Mouse (Mus musculus) MEL-GATA-1-ER (cell line): ENCODE results near the gene Rab33b.
"Not testable (repeated sequence)": the region's sequence is repeated elsewhere in the genome, so short reads cannot be mapped to it uniquely, and the experiment has no call there.

ENCODE experiments used
- DNase-seq: peaks from one replicate; pipeline ENCODE4 v3.0.0-alpha.2; 2012; ENCODE audit warnings: low read depth; ENCODE audit errors: extremely low read depth

Rab33b gene

DNA sequence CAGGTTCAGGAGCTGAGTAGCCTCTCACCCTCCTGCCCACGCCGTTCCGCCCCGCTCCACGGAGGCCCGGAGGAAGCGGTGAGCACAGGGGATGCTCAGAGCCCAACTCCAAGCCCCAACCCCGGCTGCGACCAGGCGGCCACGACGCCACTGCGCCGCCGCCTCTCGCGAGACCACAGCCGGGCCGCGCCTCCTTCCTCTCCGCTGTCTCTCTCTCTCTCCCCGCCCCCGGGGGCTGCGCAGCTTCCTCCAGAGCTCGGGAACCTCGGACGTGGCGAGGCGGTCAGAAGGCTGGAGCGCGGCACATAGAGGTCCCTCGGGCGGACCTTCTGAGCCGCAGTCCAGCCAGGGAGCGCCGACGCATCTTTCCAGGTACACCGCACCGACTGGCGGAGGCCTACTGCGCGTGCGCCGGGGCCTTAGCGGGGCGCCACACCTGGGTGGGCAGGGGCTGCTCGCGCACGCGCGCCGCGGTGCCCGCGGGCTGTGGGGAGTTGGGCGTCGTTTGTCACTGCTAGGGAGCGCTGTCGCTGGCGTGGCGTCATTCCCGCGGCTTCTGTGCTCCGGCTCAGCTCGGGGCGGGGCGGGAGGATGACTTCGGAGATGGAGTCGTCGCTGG, at the start of gene Rab33b:
TSS of gene Rab33b (plus strand) at position 180 of the 619 bp plus-strand sequence.
- peak; percentile 89 for DNase-seq

DNA sequence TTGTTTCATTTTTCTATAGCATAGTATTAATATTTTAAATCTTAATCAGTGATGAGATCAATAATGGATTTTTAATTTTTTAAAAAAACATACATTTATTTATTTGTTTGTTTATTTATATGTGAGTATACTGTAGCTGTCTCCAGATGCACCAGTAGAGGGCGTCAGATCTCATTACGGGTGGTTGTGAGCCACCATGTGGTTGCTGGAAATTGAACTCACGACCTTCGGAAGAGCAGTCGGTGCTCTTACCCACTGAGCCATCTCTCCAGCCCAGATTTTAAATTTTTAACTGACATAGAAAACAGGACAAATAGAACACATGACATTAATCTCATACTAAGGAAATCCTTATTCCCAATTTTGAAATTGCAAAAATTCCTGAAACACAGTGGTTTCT, 49.4 kb upstream of the Rab33b start:
- not testable (repeated sequence) for DNase-seq

DNA sequence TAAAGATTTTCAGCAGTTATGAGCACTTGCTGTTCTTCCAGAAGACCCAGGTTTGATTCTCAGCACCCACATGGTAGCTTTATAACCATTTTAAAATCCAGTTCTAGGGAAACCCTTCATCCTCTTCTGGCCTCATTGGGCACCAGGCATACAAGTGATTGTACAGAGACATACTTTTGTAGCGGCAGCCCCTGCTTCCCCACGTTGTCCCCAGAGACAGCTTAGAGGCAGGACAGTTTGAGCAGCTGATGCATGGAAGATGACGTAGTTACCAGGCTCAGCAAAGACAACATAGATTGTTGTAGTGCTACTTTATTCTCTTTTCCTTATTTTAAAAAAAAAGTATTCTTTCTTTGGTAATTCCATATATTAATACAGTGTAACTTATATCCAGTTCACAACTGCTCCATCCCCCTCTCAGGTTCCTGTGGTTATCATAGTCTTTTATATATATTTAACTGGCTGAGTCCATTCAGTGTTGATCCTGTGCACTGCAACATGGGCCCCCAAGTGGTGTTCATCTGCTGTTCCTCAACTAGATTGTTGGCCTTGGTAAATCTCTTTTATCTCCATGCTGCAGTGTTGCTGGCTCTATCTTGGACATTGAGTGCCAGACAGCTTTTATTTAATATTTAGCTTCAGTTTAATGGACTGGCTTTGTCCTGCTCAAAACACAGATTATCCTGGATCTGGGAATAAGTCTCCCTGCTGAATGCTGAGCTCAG, 48.7 kb upstream of the Rab33b start:
- no peak for DNase-seq

DNA sequence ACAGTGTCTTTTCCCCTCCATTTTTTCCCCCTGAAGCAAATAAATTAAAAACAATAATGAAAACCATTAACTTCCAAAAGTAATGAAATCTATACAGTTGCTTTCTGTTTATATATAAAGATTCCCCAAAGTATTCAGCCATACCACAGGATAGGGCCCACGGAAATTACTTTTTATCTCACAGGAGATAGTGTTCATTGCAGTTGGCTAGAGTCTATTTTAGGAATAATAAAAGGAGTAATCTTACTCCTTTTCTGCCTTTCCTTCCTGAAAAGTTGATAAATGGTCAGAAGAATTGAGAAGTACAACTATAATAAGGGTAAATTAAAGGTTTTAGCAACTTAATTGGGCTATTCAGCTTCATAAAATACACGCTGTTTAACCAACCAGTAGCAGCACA, 15.2 kb upstream of the Rab33b start:
- no peak for DNase-seq

DNA sequence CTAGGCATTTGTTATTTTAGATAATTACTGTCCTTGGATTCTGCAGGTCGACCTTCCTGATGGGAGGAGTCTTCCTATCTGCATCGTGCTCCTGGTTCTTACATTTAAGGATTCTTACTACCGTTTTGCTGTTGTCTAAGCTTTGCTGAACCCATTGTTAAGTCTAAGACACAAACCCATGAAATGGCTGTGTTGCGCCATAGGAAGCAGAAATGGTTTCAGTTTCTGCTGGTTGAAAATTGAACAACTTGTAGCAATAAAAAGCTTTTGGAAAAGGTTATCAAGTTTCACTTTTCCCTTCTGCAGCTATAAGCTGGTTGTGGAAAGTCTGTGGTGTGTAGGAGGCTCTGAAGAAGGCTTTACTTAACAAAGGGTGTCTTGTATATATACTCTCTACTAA, 8.0 kb upstream of the Rab33b start:
- DNase-seq = no peak

DNA sequence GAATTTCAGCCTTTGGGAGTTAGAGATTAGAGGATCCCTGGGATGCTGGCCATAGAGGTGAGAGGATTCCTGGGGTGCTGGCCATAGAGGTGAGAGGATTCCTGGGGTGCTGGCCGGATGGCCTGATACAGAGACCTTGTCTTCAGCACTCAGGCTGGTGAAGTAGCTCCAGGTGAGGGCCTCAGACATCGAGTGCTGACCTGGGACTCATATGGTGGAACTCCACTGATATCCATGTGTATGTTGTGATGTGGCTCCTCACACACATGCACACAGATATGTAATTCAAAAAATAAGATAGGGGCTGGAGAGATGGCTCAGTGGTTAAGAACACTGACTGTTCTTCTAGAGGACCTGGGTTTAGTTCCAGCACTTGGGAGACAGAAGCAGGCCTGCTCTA, 3.8 kb upstream of the Rab33b start:
- no peak for DNase-seq

DNA sequence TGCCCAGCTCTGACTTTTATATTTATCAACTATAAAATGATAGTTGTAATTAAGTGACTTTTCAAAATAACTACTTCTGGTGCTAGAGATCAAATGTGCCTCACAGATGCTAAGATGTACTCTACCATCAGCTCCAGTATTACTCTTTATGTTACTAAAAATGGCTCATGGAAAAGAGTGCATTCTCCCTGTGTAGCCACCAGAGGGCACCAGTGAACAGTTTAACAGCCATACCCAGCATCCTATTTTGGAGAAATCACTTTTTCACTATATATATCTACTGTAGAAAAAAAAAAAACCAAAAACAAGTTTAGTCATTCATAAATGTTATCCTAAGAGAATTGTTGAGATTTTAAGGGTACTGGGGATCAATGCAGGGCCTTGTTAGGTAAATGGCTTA, 2.7 kb upstream of the Rab33b start:
- DNase-seq = peak; percentile 53

DNA sequence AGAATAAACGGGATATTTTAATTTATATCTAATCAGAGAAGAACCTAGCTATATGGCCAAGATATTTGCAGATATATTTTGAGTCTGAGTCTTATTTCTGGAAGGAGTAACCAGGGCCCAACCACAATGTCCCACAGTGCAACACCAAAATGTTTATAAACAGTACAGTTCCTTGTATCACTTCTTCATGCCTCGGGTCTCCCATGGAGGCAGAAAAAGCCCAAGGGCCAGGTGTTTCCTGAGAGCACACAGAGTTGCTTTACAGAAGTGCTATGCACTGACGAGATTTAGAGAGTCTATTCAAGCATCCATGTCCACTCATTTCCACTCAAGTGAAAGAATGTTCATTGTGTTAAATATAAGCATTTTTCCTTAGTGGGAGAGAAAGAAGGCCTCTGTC, 1.8 kb upstream of the Rab33b start:
- DNase-seq = no peak

DNA sequence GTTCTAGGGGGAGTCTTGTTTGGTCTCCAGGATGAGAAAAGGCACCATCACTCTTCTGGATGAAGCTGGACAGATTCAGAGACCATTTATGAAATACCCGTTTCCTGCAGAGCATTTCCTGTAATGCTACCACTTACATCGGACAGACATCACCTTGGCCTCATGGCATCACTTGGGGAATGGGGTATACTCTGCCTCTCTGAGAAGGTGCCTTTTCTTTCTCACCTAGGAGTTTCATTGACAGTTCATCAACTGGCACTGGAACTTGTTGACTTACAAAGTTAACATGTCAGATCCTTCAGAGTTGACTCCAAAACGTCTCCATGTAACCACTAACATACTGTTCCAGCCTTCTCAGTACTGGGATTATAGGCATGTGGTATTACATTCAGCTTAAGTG, 939 bp upstream of the Rab33b start:
- no peak for DNase-seq

DNA sequence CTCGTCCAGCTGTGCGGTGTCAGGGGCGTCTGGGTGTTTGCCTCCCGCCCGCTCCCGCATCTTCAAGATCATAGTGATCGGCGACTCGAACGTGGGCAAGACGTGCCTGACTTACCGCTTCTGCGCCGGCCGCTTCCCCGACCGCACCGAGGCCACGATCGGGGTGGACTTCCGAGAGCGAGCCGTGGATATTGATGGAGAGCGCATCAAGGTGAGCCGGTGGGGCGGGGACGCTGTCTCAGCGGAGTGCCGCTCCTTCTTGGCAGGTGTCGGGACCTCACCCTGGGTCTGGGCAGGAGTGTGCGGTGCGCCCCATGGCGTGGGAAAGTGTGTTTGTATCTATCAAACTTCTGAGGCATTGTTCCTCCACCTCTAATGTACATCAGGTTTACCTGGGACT, 650 bp downstream of the Rab33b start:
- no peak for DNase-seq

DNA sequence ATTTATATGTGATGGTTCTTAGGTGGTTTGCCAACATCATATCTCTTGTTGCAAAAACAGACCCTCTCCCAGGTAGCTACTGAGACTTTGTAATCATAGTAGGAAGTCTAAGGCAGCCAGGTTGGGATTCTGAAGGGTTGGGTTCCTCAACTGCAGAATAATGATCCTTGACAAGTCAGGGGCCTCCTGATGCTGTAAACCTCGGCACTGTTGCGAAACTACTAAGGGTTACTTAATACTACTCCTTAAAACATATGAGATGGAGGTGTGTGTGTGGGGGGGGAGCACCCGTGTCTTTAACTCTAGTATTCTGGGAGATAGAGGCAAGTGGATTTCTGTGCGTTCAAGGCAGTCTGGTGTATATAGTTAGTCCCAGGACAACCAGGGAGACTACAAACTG, 1.6 kb downstream of the Rab33b start:
- DNase-seq = no peak

DNA sequence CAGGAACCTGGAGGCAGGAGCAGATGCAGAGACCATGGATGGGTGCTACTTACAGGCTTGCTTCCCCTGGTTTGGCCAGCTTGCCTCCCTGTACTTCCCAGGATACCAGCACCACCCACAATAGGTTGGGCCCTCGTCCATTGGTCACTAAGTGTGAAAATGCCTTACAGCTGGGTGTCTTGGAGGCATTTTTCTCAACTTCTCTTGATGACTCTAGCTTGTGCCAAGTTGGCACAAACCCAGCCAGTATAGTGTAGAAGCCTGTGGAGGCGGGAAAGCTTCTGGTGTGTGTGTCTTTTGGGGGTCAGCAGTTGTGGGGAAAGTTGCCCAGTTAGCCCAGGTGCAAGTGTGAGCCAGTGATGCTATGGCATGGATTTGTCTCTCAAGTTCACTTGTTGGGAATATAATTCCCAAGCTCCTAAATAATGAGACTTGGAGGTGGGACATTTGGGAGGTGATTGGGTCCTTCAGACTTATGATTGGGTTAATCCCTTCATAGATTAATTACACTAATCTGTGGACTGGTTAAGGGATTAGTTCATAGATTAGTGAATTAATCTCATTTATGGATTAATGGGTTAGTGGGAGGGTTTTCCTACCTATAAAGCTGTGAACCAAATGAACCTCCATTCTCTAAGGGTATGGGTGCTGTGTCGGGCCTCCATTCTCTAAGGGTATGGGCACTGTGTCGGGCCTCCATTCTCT, 2.9 kb downstream of the Rab33b start:
- DNase-seq = no peak

DNA sequence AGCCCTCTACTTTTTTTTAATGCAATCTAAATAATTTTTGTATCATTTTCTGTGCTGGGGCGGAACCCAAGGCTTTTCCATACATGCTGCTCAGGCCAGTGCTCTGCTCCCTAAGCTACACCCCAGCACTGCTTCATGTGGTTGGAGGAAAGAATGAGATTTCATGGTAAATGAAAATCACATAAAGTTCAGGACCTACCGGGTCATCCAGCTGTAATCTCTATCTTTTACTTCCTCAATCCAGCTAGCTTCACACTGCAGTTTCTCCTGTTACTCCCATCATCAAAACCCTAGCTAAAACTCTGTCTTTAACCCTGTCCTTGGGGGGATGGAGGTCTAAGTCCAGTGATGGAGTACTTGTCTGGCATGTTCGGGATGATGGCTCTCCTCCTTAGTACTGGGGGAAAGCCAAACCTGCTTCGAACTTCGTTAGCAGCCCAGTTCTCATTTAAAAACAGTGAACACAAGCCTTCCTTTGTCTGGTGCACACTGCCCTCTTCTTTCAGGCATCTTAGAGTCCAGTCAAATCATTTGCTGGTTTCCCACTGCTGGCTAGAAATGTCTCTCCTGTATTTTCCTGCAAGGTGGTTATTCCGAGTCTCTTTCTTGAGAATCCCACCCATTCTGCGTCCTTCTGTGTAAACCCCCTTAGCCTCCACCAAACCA, 6.5 kb downstream of the Rab33b start:
- DNase-seq = no peak

DNA sequence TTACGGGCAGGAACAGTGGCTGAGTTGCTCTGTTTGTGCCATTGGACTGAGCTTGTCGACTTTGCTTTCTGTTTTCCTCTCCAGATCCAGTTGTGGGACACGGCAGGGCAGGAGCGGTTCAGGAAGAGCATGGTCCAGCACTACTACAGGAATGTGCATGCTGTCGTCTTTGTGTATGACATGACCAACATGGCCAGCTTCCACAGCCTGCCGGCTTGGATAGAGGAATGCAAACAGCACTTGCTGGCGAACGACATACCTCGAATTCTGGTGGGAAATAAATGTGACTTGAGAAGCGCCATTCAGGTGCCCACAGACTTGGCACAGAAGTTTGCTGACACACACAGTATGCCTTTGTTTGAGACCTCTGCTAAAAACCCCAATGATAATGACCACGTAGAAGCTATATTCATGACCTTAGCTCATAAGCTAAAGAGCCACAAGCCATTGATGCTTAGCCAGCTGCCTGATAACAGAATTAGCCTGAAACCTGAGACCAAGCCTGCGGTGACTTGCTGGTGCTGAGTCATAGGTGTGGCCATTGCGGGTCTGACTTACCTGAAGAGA, 9.6 kb downstream of the Rab33b start:
- no peak for DNase-seq

DNA sequence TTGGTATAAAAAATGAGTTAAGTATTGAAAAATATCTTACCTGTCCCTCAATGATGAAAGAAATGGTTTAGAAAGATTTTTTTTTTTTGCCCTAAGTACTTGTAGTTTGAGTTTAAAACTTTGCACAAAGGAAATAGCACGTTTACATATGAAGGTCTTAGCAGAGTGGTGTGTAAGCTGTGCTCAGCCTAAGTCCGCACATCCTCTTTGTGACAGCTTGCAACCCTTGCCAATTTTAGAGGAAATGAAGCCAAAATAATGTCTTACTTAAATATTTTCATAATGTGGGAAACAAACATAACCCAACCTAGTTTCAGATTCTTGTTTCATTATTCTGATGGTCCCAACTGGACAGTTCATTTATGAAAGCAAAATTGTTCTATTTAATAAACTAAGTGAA, 10.7 kb downstream of the Rab33b start:
- DNase-seq = no peak

DNA sequence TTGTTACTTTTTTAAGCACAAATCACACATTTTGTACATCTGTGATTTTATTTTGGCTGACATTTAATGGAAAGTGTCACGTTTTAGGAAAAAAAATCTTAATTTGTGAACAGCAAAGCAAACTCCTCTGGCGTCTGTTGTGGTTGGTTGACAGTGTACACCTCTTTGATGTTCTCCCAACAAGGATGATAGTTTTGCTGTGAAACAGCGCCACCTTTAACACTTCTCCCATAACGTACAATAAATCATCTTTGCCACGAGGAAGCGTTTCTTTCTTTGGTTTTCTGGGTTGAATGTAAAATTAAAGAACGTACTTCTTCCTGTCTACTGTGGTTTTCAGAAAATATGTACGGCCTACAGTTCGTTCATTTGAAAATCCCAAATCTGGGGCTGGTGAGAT, 11.9 kb downstream of the Rab33b start:
- no peak for DNase-seq

DNA sequence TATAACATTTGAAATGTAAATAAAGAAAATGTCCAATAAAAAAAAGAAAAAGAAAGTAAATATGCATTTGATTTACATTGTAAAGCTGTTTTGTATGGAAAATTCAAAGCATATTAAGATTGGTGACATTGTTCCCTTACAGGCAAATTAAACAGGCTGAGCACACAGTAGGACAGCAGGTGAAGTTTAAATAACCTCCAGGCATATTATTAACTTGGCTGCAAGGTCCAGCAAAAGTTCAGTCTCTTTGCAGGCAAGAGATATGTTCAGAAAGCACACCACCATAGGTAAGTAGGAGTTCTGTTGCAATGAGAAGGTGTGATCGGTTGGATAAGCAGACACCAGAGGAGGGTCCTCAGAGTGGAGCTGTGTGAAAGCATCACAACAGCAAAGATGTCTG, 14.3 kb downstream of the Rab33b start:
- no peak for DNase-seq

DNA sequence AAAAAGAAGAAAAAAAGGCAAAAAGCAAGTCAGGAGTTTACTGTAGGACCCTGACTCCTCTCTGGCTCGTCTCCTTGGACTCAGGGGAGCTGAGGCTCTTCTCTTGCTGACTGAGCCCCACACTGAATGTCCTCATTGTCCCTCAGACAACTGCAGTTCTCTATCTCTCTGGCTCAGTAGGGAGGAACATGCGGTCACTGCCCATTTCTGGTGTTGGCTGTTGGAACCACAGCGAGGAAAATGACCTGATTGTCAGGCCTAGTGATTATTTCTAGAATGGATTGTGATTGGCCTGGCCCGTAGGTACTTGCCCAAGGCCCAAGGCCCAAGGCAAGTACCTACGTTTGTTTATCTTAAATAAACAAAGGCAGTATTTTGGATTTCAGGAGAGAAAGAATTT, 14.9 kb downstream of the Rab33b start:
- no peak for DNase-seq

DNA sequence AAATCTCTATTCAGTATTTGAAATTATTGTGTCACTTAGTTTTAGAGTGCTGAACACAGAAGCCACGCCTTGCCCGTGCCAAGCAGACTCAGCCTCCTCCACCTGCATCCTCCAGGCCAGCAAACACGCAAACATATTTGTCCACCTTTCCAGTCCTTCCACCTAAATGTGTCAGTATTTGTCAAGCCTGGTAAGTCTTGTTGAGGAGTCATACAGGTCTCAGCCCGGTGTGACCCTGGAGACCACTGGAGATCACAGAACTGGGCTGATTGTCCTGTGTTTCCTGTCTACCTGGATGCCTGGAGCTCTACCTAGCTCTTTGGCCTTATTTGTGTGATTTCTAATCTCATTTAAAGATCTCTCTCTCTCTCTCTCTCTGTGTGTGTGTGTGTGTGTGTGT, 16.2 kb downstream of the Rab33b start:
- DNase-seq = no peak

DNA sequence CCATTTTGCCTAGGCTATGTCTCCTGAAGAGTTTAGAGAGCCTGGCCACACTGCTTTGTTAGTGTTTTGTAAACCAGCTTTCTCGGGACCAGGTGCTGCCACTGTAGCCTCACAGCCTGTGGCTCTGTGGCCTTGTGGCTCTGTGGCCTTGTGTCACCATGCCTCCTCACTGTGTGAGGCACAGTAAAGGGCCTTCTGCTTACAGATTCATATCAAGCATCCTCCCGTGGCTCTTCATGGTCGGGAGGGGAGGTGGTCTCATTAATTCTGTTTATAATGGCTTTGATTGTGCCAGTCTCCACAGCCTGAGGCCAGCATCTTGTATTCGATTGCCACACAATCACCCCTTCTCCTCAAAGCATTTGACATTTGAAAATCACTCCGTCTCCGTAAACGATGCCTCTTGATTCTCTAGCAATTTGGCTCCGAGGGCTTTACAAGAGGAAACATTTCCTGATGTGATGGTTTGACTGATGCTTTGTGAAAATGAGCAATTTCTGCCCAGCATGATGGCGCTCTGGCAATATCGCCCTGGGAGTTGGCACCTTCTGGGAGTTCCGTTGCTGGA, 20.7 kb downstream of the Rab33b start:
- DNase-seq = no peak

DNA sequence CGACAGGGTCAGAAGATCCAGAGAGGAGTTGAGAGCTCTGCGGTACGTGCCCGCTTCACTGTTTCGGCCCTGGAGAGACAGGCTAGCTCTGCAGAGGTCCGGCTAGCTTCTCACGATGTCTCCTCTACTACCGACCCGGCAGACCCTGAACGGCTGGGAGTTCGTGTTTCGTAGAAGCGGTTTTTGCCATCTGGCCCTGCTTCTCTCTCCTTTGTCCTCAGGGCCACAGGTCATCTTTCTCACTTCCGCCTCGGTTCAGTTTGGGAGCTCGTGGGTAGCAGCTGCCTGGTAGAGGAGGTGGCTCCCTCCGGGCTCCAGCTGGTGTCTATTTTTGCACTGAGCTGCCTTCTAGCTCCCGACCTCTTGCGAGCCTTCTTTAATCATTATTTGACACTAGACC, 21.7 kb downstream of the Rab33b start:
- no peak for DNase-seq

DNA sequence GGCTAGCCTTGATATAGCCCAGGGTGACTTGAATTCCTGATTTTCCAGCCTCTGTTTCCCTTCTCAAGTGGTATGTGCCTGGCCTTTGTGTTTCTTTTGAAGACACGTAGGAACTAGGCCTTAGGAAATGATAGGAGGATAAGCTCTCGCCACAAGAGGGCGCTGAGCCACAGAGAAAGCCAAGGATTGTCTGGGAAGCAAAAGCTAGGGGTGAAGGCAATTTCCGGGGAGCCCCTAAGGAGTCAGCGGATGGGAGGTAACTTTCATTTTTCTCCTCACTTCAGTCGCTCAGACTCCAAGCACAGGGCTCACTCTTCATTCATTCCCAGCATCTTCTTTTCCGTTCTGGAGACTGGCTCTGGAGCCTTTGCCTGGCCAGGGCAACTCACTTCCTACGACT, 27.2 kb downstream of the Rab33b start:
- DNase-seq = peak; percentile 88
